Mouse (Mus musculus): ENCODE measurements around the gene Zfp142. TPM values are rescaled to one million over a fixed set of nuclear protein-coding genes. Genes with fewer than 3 reads are reported as not detected.

The Zfp142 gene
- total RNA-seq, 4 experiments from 2014 or later, result 5.4 to 9.1 (median 6.6) TPM

GRCm38 (mm10) chr1:74519875-74520274, 68.2 kb downstream of the Zfp142 start:
- DNase-seq (ENCODE audit: low spot score in 2 of 2), result no peak

Small RNA genes lying within 50 kb of the gene (microRNA-seq; reads per million reads assigned to microRNA genes)
- not detected for gene Gm25035

Other genes with a start within 250 kb of the Zfp142 start
- under 1 TPM in 3 of 4 experiments, not detected in 1; 0.21 to 0.44 (median 0.36) TPM for gene Catip, start 226.1 kb downstream of the Zfp142 start, total RNA-seq (2022)
- gene Slc11a1, start 213.1 kb downstream of the Zfp142 start, total RNA-seq (2022), result 1 to 10 TPM; 2.1 to 6.5 (median 5.1) TPM
- gene Ctdsp1, start 196.7 kb downstream of the Zfp142 start, total RNA-seq (2022), result 100 to 1,000 TPM; 105 to 110 (median 107) TPM
- gene Vil1, start 178.9 kb downstream of the Zfp142 start, total RNA-seq (2022), result not detected
- 10 to 100 TPM; 10.7 to 15.0 (median 11.6) TPM for gene Cnot9, start 82.2 kb downstream of the Zfp142 start, total RNA-seq (2022)
- gene Plcd4, start 45.4 kb downstream of the Zfp142 start, total RNA-seq (2022), result 100 to 1,000 TPM in 2 of 4 experiments, 10 to 100 TPM in 2; 89.2 to 107 (median 97.0) TPM
- gene Usp37, start 44.0 kb downstream of the Zfp142 start, total RNA-seq (2022), result 10 to 100 TPM in 1 of 4 experiments, 1 to 10 TPM in 3; 6.4 to 11.0 (median 7.2) TPM
- gene Bcs1l, start within 50 bp of the Zfp142 start, total RNA-seq (2022), result 10 to 100 TPM; 19.7 to 21.8 (median 20.9) TPM
- gene Rnf25, start 13.2 kb upstream of the Zfp142 start, total RNA-seq (2022), result 10 to 100 TPM; 14.4 to 18.1 (median 16.4) TPM
- under 1 TPM; 0.11 to 0.49 (median 0.27) TPM for gene Stk36, start 13.2 kb upstream of the Zfp142 start, total RNA-seq (2022)
- gene Ttll4, start 73.5 kb upstream of the Zfp142 start, total RNA-seq (2022), result 10 to 100 TPM in 3 of 4 experiments, 1 to 10 TPM in 1; 9.2 to 18.3 (median 11.4) TPM
- 10 to 100 TPM; 44.3 to 72.8 (median 67.1) TPM for gene Cyp27a1, start 125.3 kb upstream of the Zfp142 start, total RNA-seq (2022)
- 100 to 1,000 TPM in 3 of 4 experiments, 10 to 100 TPM in 1; 76.0 to 167 (median 125) TPM for gene Prkag3, start 161.0 kb upstream of the Zfp142 start, total RNA-seq (2022)
- under 1 TPM in 3 of 4 experiments, not detected in 1; 0.27 to 0.72 (median 0.48) TPM for gene Wnt6, start 183.6 kb upstream of the Zfp142 start, total RNA-seq (2022)
- gene Wnt10a, start 203.3 kb upstream of the Zfp142 start, total RNA-seq (2022), result under 1 TPM in 1 of 4 experiments, not detected in 3; 0.16 TPM